In genomic region chr13:62653369-62653743, GRCm38 (mm10) we compare ENCODE assay signal across 8 mouse cellular contexts. TPM values are rescaled to one million over a fixed set of nuclear protein-coding genes. Genes with fewer than 3 reads are reported as not detected.
DNase-seq lines count a peak whose midpoint lies in the region; ATAC-seq and TF ChIP-seq lines count a peak whose summit lies in the region.

No protein-coding gene starts in this region.

- WGBS in heart, embryonic 12.5 days, result 26% methylated on average over 8 of the region's 8 CpGs

- intact Hi-C loops in heart, postnatal 14 days (cut with DNase I), result no loop called here

- ATAC-seq in heart, embryonic 12.5 days (ENCODE audit: insufficient number of reproducible peaks, low FRiP score), result peak; percentile 63; the same call in 1 of the 2 replicates
- ATAC-seq in granulocyte monocyte progenitor cell, adult 5-6 weeks (replicated peaks; ENCODE audit: poor library complexity, severe bottlenecking), result peak; percentile 81
- peak; percentile 74 for ATAC-seq in megakaryocyte, adult 5-6 weeks (ENCODE audit: poor library complexity, severe bottlenecking)

- H3K4me1 ChIP-seq in heart, embryonic 12.5 days (replicated peaks), result no peaks in the 10 kb centered on the region
- no peaks in the 10 kb centered on the region for H3K4me1 ChIP-seq in ES-Bruce4 (ENCODE audit: control insufficient read depth, insufficient read depth, low read length)

- H3K27me3 ChIP-seq in heart, embryonic 12.5 days (replicated peaks), result no peaks in the 10 kb centered on the region
- H3K27me3 ChIP-seq in ES-Bruce4 (ENCODE audit: control insufficient read depth, insufficient read depth, low read length, poor library complexity, severe bottlenecking), result no peaks in the 10 kb centered on the region

- no peak for DNase-seq in heart, postnatal 14 days
- no peak for DNase-seq in frontal cortex, postnatal 25 days (ENCODE audit: low spot score in 2 of 2)
- no peak for DNase-seq in left cerebral cortex, adult 18-20 months (ENCODE audit: low spot score in 2 of 2)
- DNase-seq in urinary bladder, adult 18-20 months (ENCODE audit: low spot score in 2 of 2), result no peak

- H3K4me3 ChIP-seq in heart, embryonic 12.5 days, result peak overlapping the region; percentile 62
- peak overlapping the region; percentile 73 for H3K4me3 ChIP-seq in ES-Bruce4 (ENCODE audit: low read depth, low read length)

- TF ChIP-seq EP300 in ES-Bruce4 (IDR thresholded peaks at IDR 0.05; ENCODE audit: insufficient read depth, low read depth, low read length), result no peak

- no peak overlapping the region for H3K27ac ChIP-seq in heart, embryonic 12.5 days (ENCODE audit: poor library complexity, severe bottlenecking)
- no peak overlapping the region for H3K27ac ChIP-seq in ES-Bruce4 (ENCODE audit: insufficient read depth, low read length)

- no peak for TF ChIP-seq CTCF in ES-Bruce4 (IDR thresholded peaks at IDR 0.05; ENCODE audit: low read depth, low read length)

- no peaks in the 10 kb centered on the region for H3K9me3 ChIP-seq in heart, embryonic 12.5 days (replicated peaks)
- H3K9me3 ChIP-seq in ES-Bruce4 (replicated peaks; ENCODE audit: control insufficient read depth, insufficient read depth, low read length, poor library complexity, severe bottlenecking), result no peaks in the 10 kb centered on the region

- peak overlapping the region; percentile 69 for H3K4me2 ChIP-seq in heart, embryonic 12.5 days

- no peak for TF ChIP-seq POLR2A in ES-Bruce4 (IDR thresholded peaks at IDR 0.05; ENCODE audit: insufficient read depth, low read length)

- H3K36me3 ChIP-seq in heart, embryonic 12.5 days, result peaks cover 4% of the 10 kb centered on the region
- H3K36me3 ChIP-seq in ES-Bruce4 (ENCODE audit: control insufficient read depth, insufficient read depth, low read length, poor library complexity, severe bottlenecking), result no peaks in the 10 kb centered on the region

- H3K9ac ChIP-seq in heart, embryonic 12.5 days, result no peak overlapping the region
- peak overlapping the region; percentile 15; the same call in 1 of the 2 replicates for H3K9ac ChIP-seq in ES-Bruce4 (ENCODE audit: low read depth, poor library complexity, severe bottlenecking)

RNA-seq across cellular contexts. Expression of gene 6720489N17Rik, which starts 29.4 kb away (rescaled TPM):
- polyA plus RNA-seq in heart, embryonic 12.5 days (2016; fragmentation: Nextera tagmentation; extraction: Ambion mirVana), result 7.9 and 9.3 TPM in 2 replicates
- total RNA-seq in heart, postnatal 14 days (2021), result 1 to 10 TPM; 1.0 to 1.2 TPM
- 7.2 and 8.5 TPM in 2 replicates for polyA plus RNA-seq in ES-Bruce4 (2011; ENCODE audit: insufficient read depth, insufficient read length, low read depth, missing spikeins)
- 8.1 and 12.7 TPM in 2 replicates for total RNA-seq in granulocyte monocyte progenitor cell, adult 5-6 weeks (2014; fragmentation: Nextera tagmentation)
- total RNA-seq in granulocyte monocyte progenitor cell, adult 5-6 weeks (2017), result 15.8 and 30.5 TPM in 2 replicates
- 13.0 and 19.5 TPM in 2 replicates for total RNA-seq in megakaryocyte, adult 5-6 weeks (2015)
- total RNA-seq in megakaryocyte, adult 5-6 weeks (2017), result 9.6 and 14.9 TPM in 2 replicates
- 1 to 10 TPM; 2.9 to 4.7 TPM for total RNA-seq in left cerebral cortex, adult 18-20 months (2021)
